Mouse (Mus musculus) lung, postnatal 4 days (tissue): Measurements from ENCODE around the gene Bod1l.
A peak's percentile ranks its signal among the peaks of the same experiment; 100 is the strongest.

ENCODE experiments used
- DNase-seq, 2 experiments: peaks; one replicate each; pipeline ENCODE4 v3.0.0; 2021

Gene Bod1l

DNA sequence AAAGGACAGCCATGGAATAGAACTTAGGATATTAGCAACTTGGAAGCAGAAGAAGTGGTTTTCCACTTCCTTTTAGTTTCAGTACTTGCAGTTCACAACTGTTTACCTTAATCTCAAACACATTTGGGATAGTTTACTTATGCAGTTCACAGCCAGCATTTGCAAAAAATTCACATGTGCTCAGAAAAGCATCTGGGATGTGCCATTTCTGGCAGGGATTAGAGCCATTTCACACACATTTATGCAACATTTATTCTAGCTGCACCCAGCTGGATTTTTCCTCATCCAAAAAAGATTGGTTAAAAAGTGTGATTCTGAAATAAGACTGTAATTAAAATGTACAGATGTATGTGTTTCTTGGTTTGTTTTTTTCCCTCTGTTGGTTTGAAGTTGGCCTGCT lies 49.7 kb downstream of the Bod1l start:
- DNase-seq, result no peak

DNA sequence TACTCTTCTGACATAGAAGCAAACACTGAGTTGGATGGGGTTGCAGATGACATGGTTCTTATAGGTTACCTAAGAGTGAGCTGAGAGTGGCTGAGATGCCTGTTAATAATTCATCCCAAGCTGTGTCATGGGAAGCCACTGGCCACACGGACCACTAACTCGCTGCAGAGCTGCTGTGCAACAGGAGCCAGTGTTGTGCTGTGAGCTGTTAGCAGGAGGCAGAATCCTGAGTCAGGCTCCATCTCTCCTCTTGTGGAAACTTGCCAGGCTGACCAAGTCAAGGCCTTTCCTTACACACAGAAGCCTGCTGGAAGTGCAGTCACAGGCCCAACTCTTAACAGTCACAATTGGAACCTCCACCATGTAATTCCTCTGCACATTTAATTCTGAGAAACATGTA lies 53.6 kb downstream of the Bod1l start:
- DNase-seq, result no peak

DNA sequence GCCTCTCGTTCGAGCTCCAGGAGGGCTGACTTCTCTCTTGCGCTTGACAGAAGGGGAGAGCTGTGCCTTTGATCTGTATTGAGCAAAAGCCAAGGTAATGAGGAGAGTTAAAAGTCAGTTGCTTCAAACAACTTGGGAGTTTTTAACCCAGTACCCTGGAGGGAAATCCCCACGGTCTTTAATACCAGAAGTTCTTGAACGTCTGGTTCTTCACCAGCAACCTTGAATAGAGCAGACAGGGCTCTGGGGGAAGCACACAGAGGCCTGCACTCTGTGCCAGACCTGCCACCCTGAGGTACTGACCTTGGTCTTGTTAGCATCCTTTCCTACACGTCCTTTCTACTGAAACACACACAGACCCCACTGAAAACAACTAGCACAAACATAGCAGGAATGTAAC lies 55.2 kb downstream of the Bod1l start:
- DNase-seq, result no peak

DNA sequence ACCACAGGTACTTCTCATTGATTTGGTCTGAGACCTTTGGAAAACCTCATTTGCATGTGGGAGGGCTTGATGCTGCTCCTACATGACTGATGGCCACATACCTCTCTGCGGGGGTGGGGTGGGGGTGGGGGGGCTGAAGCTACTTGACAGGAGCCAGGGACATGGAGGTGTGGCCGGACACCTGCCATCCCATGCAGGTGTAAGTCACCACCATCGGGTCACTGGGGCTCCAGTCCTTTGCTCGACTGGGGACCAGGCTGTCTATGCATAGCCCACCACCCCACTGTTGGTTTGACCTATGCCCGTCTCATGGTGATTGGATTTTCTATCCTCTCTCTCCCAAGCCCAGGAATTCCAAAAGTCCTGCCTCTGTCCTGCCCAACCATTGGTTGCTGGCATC lies 62.2 kb downstream of the Bod1l start:
- DNase-seq, result no peak

- no peak for DNase-seq
Observed at GRCm38 (mm10) chr5:41780026-41780425, 64.1 kb downstream of the Bod1l start.

GRCm38 (mm10) chr5:41775728-41776127 lies 68.4 kb downstream of the Bod1l start:
- DNase-seq, result no peak

GRCm38 (mm10) chr5:41775273-41775672 lies 68.8 kb downstream of the Bod1l start:
- no peak for DNase-seq

- DNase-seq, result peak; percentile 76 to 89
Observed at GRCm38 (mm10) chr5:41768382-41769040, 75.6 kb downstream of the Bod1l start.

GRCm38 (mm10) chr5:41767296-41768200 lies 76.6 kb downstream of the Bod1l start:
- no peak for DNase-seq

DNA sequence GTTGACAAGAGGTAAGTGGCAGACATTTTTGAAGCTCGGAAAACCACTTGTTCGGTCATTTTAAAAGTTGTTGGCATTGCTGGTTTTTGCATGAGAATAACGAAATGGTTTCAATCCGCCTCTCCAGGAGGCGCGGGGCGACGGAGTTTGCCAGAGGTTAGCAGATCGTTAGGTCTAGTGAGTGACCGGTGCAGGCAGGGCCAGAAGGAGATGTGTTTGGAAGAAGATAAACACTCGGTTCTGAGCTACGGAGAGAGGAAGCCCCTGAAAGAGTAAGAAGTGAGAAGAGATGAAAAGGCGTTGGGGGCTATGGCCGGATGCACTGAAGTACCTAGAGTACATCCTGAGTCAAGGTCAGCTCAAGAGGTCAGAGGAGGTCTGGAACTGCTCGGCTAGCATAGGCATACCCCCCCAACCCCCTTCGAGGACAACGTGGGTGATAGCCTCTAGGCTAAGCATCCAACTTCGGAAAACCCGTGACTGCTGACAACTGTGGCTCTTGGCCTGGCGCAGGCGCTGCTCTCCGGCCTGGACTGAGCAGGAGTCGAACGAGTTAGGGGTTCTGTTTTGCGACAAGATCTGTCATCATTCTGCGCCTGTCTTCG lies 77.6 kb downstream of the Bod1l start:
- DNase-seq, result no peak

DNA sequence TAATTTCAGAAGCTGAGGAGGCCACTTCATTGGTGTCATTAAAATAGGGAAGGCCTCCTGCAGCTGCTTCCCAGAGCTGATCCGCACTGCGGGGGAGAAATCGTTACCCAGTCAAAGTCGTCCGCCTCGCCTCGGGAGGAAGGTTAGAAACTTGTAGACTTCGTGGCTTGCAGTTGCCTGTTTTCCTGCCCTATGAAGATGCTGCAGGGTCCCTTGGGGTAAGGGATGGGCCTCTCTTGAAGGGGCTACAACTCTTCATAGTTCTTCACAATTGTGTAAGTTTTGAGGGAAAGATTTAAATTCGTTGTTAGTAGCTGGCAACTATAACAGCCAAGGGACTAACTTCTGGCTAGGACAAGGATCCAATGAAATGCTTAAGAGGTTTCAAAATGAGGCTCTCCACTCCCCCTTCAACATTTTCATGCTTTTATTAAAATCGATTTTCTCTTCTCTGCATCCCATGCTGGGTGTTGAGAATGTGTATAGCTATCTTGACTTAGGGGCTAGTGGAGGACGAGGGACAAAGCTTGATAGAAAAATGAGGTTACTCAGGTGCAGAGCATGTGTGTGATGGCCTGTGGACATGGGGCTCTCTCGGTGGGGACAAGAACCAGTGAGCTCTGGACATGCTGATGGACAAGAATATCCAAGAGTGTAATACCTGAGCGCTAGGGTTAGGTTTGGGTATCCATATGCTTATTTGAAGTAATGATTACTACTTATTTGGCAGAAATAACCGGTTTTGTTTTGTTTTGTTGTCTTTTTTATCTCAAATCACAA lies 78.3 kb downstream of the Bod1l start:
- no peak for DNase-seq

- peak in 1 of 2 experiments; percentile 25 for DNase-seq
Observed at GRCm38 (mm10) chr5:41763731-41764721, 80.1 kb downstream of the Bod1l start, which contains the start of gene Nkx3-2. TSS of gene Nkx3-2 (minus strand) at chr5:41764501.

GRCm38 (mm10) chr5:41762947-41763730 lies 81.0 kb downstream of the Bod1l start:
- peak in 1 of 2 experiments; percentile 22 for DNase-seq

GRCm38 (mm10) chr5:41762141-41762946 lies 81.8 kb downstream of the Bod1l start:
- no peak for DNase-seq

GRCm38 (mm10) chr5:41761509-41762140 lies 82.5 kb downstream of the Bod1l start:
- no peak for DNase-seq

- no peak for DNase-seq
Observed at GRCm38 (mm10) chr5:41760831-41761508, 83.1 kb downstream of the Bod1l start.

GRCm38 (mm10) chr5:41760071-41760470 lies 84.0 kb downstream of the Bod1l start:
- DNase-seq, result no peak
